Mouse (Mus musculus) kidney, adult 2 months (tissue): ENCODE measurements at regions not wholly inside any gene's neighbourhood (a gene's known extent, or its start where the extent isn't known, plus 50 kb on each side); places are given as distances from the start of the nearest gene placed in this dataset.

Source experiments
- CTCF ChIP-seq: fragments of 200-500 bp; conservative IDR thresholded peaks from 2 replicates; pipeline ENCODE4 v1.5.1; 2011; ENCODE audit warnings: low read depth, mild to moderate bottlenecking, control low read depth, low read length, moderate library complexity, mixed read lengths; ENCODE audit not compliant: insufficient read depth, insufficient read length
- POLR2A ChIP-seq: fragments of 200-500 bp; IDR thresholded peaks from one replicate; pipeline ENCODE4 v1.6.1; 2011; ENCODE audit warnings: low read depth, low read length, control low read depth

DNA sequence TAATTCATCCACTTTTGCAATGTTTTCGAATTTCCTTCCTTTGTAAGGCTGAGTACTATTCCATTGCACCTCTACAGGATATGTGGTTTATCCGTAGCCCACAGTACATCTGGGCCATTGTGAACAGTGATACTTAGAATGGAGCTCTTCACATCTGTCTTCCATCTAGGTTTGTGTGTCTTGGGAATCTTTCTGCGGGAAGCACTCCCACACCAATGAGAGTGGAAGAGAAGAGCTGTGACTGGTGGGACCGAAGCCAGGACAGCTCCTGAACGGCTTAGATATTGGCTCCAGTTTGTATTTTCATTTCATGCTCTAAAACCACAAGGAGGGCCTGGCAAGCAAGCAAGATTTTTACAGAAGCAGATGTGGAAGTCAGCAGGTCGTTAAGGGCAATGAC, 323.1 kb downstream of the 3100002H09Rik start:
- TF ChIP-seq CTCF = no peak
- TF ChIP-seq POLR2A = no peak
